Mouse (Mus musculus) heart, postnatal 0 days (tissue): ENCODE results near the gene Cbl. TPM values are rescaled to one million over a fixed set of nuclear protein-coding genes. Genes with fewer than 3 reads are reported as not detected.

Experiments
- ATAC-seq: fragments of 200-750 bp; cut with Nextera tagmentation; 2 replicates; pipeline ENCODE4 v1.8.0; 2017; ENCODE audit warnings: low read depth, moderate number of reproducible peaks, moderate library complexity; ENCODE audit not compliant: insufficient read depth
- DNase-seq: peaks from one replicate; pipeline ENCODE4 v3.0.0-alpha.2; 2016; ENCODE audit warnings: low spot score
- H3K27ac ChIP-seq: fragments of 300-500 bp; sonication (generic); 2 replicates; pipeline ENCODE4 v1.5.1; 2014; ENCODE audit warnings: low read depth, mild to moderate bottlenecking
- H3K27me3 ChIP-seq: fragments of 300-500 bp; sonication (generic); 2 replicates; pipeline ENCODE4 v1.6.1; 2014; ENCODE audit warnings: low read length, mixed read lengths; ENCODE audit not compliant: control insufficient read depth, insufficient read depth
- H3K36me3 ChIP-seq: fragments of 300-500 bp; sonication (generic); replicated peaks from 2 replicates; pipeline ENCODE4 v1.6.1; 2014; ENCODE audit warnings: low read length, mixed read lengths; ENCODE audit not compliant: control insufficient read depth, insufficient read depth
- H3K4me1 ChIP-seq: fragments of 300-500 bp; sonication (generic); 2 replicates; pipeline ENCODE4 v1.6.1; 2014; ENCODE audit warnings: antibody characterized with exemption; ENCODE audit not compliant: control insufficient read depth, insufficient read depth
- H3K4me2 ChIP-seq: fragments of 300-500 bp; sonication (generic); 2 replicates; pipeline ENCODE4 v1.6.1; 2014; ENCODE audit warnings: low read depth, mild to moderate bottlenecking, low read length, moderate library complexity
- H3K4me3 ChIP-seq: fragments of 300-500 bp; sonication (generic); 2 replicates; pipeline ENCODE4 v1.5.1; 2014; ENCODE audit warnings: low read depth, low read length
- H3K9ac ChIP-seq: fragments of 300-500 bp; sonication (generic); replicated peaks from 2 replicates; pipeline ENCODE4 v1.6.1; 2014; ENCODE audit warnings: low read depth, low read length, mixed read lengths
- H3K9me3 ChIP-seq: fragments of 300-500 bp; sonication (generic); replicated peaks from 2 replicates; pipeline ENCODE4 v1.6.1; 2016; ENCODE audit warnings: low read length; ENCODE audit not compliant: control insufficient read depth
- CTCF ChIP-seq: IDR thresholded peaks from 2 replicates; pipeline ENCODE4 v1.5.1; 2016; ENCODE audit warnings: antibody characterized with exemption, control low read depth, low read depth
- EP300 ChIP-seq: IDR thresholded peaks from 2 replicates; pipeline ENCODE4 v1.6.1; 2016; ENCODE audit warnings: antibody characterized with exemption, low read depth
- WGBS: fragments of 180-500 bp; shearing (Covaris S2); extraction: QIAGEN DNeasy Blood & Tissue Kit; methylation state at CpG from one replicate; pipeline ENCODE4 v1.1.7; 2014; 5-methylcytosine and 5-hydroxymethylcytosine counted together
- polyA plus RNA-seq: library from polyadenylated mRNA; unstranded; fragments of >200 nt; fragmentation: Nextera tagmentation; extraction: Ambion mirVana; gene quantifications from 2 replicates; pipeline ENCODE4 v1.2.1, GENCODE M21; 2015
- total RNA-seq: library from RNA; depleted of rRNA; stranded (reverse); fragments of >200 nt; gene quantifications from 2 replicates; pipeline ENCODE4 v1.2.3, GENCODE M21; 2014; ENCODE audit warnings: low replicate concordance

Gene Cbl
- total and polyA plus RNA-seq, 2 experiments from 2014 or later = 5.2 to 17.6 TPM

GRCm38 (mm10) chr9:44192794-44193193 lies 41.1 kb downstream of the Cbl start:
- no peak for ATAC-seq
- H3K36me3 ChIP-seq = peaks cover 16% of the 10 kb centered on the region
- H3K9me3 ChIP-seq = no peaks in the 10 kb centered on the region
- H3K4me2 ChIP-seq = no peak overlapping the region
- H3K4me3 ChIP-seq = no peak overlapping the region
- no peak for TF ChIP-seq CTCF
- no peak for TF ChIP-seq EP300
- peaks cover 13% of the 10 kb centered on the region for H3K4me1 ChIP-seq
- no peaks in the 10 kb centered on the region for H3K27me3 ChIP-seq
- DNase-seq = no peak
- WGBS = 91% methylated on average over 5 of the region's 5 CpGs
- H3K9ac ChIP-seq = no peak overlapping the region
- H3K27ac ChIP-seq = no peak overlapping the region

DNA sequence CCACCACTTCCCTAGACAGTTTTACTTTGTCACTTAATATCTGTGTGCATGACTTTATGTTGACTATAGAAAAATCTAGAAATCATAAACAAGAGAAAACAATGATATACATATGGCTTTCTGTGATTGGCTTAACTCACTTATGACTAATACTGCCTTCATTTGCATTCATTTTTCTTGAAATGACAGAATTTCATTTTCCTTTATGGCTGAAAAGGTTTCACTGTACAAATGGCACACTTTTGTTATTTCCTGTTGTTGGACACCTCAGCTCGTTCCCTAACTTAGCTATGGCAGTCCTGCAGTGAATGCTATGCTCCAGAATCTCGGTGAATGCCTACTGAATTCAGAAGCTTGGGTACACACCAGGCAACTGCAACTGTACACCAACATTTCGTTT lies 41.5 kb downstream of the Cbl start:
- WGBS = 68% methylated on average over 3 of the region's 3 CpGs
- no peaks in the 10 kb centered on the region for H3K27me3 ChIP-seq
- H3K9ac ChIP-seq = no peak overlapping the region
- DNase-seq = no peak
- H3K36me3 ChIP-seq = peaks cover 12% of the 10 kb centered on the region
- no peaks in the 10 kb centered on the region for H3K9me3 ChIP-seq
- ATAC-seq = no peak
- H3K4me1 ChIP-seq = peaks cover 13% of the 10 kb centered on the region
- H3K4me3 ChIP-seq = no peak overlapping the region
- H3K27ac ChIP-seq = no peak overlapping the region
- no peak overlapping the region for H3K4me2 ChIP-seq
- no peak for TF ChIP-seq EP300

DNA sequence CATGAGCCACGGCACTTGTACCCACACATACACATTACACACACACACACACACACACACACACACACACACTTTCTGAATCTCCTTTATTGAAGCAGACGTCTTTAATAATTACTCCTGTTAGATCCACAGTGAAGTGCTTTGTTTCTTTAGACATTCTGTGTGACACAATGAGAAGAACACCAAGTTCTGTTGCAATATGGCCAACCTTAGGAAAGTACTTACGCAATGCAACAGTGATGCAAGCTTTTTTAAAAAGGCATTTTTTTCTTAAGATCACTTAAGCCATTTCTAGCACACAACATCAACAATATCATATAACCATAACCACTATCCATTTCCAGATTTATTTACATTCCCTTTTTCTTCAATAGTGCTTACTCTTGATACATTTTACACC lies 42.7 kb downstream of the Cbl start:
- peaks cover 13% of the 10 kb centered on the region for H3K4me1 ChIP-seq
- 0 out of 2 replicates have a peak, but pooled peaks cover 6% of the 10 kb centered on the region for H3K36me3 ChIP-seq
- H3K4me3 ChIP-seq = no peak overlapping the region
- no peaks in the 10 kb centered on the region for H3K9me3 ChIP-seq
- DNase-seq = no peak
- no peak for ATAC-seq
- H3K9ac ChIP-seq = no peak overlapping the region
- H3K27ac ChIP-seq = no peak overlapping the region
- WGBS = 86% methylated on average over 3 of the region's 3 CpGs
- no peak overlapping the region for H3K4me2 ChIP-seq
- TF ChIP-seq EP300 (no peak), CTCF (no peak)
- no peaks in the 10 kb centered on the region for H3K27me3 ChIP-seq

DNA sequence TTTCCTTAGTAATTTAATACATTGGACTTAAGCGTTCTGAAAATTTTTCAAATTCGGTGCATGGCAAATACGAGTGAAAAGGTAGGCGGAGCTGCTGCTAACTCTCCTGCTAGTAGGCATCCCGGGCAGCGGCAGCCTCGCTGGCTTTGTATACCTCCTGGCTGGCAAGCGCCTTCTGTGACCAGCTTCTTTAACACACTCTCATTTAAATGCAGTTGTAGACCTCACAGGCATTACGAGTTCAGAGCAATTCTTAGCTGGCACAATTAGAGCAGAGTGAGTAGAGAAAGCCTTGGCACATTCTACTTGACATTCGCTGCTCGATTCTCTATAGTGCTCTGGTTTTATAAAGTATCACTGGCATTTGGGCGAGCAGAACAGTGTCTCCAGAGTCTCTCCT lies 45.6 kb downstream of the Cbl start:
- no peak overlapping the region for H3K4me2 ChIP-seq
- H3K9ac ChIP-seq = no peak overlapping the region
- 65% methylated on average over 12 of the region's 12 CpGs for WGBS
- TF ChIP-seq EP300 (no peak), CTCF (no peak)
- ATAC-seq (no peak), DNase-seq (no peak)
- H3K27ac ChIP-seq = no peak overlapping the region
- peaks cover under 1% of the 10 kb centered on the region for H3K4me1 ChIP-seq
- H3K36me3 ChIP-seq = no peaks in the 10 kb centered on the region
- no peaks in the 10 kb centered on the region for H3K9me3 ChIP-seq
- no peak overlapping the region for H3K4me3 ChIP-seq
- no peaks in the 10 kb centered on the region for H3K27me3 ChIP-seq

DNA sequence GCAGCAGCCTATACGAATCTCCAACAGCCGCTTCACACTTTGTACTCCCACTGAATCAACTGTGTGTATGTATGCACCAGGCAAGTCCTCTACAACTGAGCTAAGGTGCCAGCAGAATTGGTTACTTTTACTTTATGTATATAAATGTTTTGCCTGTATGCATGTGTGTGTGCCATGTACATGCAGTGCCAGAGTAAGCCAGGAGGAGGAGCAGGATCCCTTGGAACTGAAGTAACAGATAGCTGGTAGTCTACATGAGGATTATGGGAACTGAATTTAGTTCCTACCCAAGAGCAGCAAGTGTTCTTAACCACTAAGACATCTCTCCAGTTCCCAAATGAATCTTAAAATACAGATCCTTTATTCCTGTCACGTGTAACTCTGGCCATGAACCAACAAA lies 51.6 kb downstream of the Cbl start:
- DNase-seq = peak; percentile 39
- 0 out of 2 replicates have a peak, but pooled peaks cover 3% of the 10 kb centered on the region for H3K36me3 ChIP-seq
- no peak overlapping the region; the same call in 1 of the 2 replicates for H3K4me2 ChIP-seq
- H3K4me1 ChIP-seq = peaks cover 30% of the 10 kb centered on the region
- H3K27ac ChIP-seq = peak overlapping the region; percentile 69
- 85% methylated on average over 3 of the region's 3 CpGs for WGBS
- no peak overlapping the region for H3K9ac ChIP-seq
- TF ChIP-seq CTCF (peak; percentile 63), EP300 (no peak)
- H3K9me3 ChIP-seq = no peaks in the 10 kb centered on the region
- H3K4me3 ChIP-seq = no peak overlapping the region
- no peaks in the 10 kb centered on the region for H3K27me3 ChIP-seq
- peak; percentile 53 for ATAC-seq

DNA sequence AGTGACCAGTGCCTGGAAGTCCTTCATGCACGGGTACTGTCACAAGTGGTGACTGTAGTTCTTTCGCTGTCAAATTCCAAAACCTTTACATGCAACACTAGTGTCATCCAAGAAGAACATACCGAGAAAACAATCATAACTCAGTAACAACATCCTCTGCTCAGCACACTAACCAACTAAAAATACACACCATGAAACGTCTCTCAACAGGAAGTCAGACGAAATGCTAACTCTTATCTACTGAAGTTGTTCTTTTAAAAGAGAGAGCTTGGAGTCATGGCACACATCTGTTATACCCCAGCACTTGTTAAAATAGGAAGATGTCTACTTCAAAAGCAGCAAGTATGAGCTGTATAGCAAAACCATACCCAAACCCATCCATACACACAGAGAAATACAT lies 52.3 kb downstream of the Cbl start:
- H3K27ac ChIP-seq = peak overlapping the region; percentile 69
- peak overlapping the region; percentile 37; the same call in 1 of the 2 replicates for H3K4me2 ChIP-seq
- 9% methylated on average over 5 of the region's 5 CpGs for WGBS

More for the DNA sequence above, 52.3 kb downstream of the Cbl start:
- peaks cover 34% of the 10 kb centered on the region for H3K4me1 ChIP-seq
- H3K36me3 ChIP-seq = 0 out of 2 replicates have a peak, but pooled peaks cover 3% of the 10 kb centered on the region
- no peaks in the 10 kb centered on the region for H3K27me3 ChIP-seq
- DNase-seq (peak; percentile 50), ATAC-seq (peak; percentile 21; the same call in 1 of the 2 replicates)
- H3K9ac ChIP-seq = no peak overlapping the region
- no peak overlapping the region for H3K4me3 ChIP-seq
- H3K9me3 ChIP-seq = no peaks in the 10 kb centered on the region
- TF ChIP-seq CTCF = no peak
